Mouse (Mus musculus): ENCODE data around the gene Kdelc2. TPM values are rescaled to one million over a fixed set of nuclear protein-coding genes. Genes with fewer than 3 reads are reported as not detected.

The Kdelc2 gene
- polyA plus RNA-seq, 1 experiment from 2014 or later, result 19.3 TPM

GRCm38 (mm10) chr9:53408548-53408947 is 24.7 kb downstream of the Kdelc2 start:
- no peak overlapping the region for H3K4me2 ChIP-seq
- H3K9ac ChIP-seq (ENCODE audit: low read depth, low read length), result no peak overlapping the region
- no peaks in the 10 kb centered on the region for H3K36me3 ChIP-seq (ENCODE audit: control insufficient read depth, insufficient read depth, low read length)
- 77% methylated on average over 4 of the region's 4 CpGs for WGBS (ENCODE audit: insufficient replicate concordance)
- H3K4me3 ChIP-seq (ENCODE audit: low read depth, low read length), result no peak overlapping the region
- no peak for ATAC-seq (replicated peaks; ENCODE audit: insufficient number of reproducible peaks, low FRiP score, low TSS enrichment)
- no peaks in the 10 kb centered on the region for H3K9me3 ChIP-seq (replicated peaks; ENCODE audit: control insufficient read depth, low read length)
- no peaks in the 10 kb centered on the region for H3K27me3 ChIP-seq (ENCODE audit: control insufficient read depth, insufficient read depth, low read length)
- peaks cover 2% of the 10 kb centered on the region; the same call in 1 of the 2 replicates for H3K4me1 ChIP-seq (ENCODE audit: control insufficient read depth, insufficient read depth, low read length)
- no peak overlapping the region for H3K27ac ChIP-seq (ENCODE audit: low read depth, low read length)

GRCm38 (mm10) chr9:53408953-53409361 is 25.1 kb downstream of the Kdelc2 start:
- Histone ChIP-seq H3K9me3 (replicated peaks; ENCODE audit: control insufficient read depth, low read length) (no peaks in the 10 kb centered on the region), H3K4me3 (ENCODE audit: low read depth, low read length) (no peak overlapping the region), H3K27ac (ENCODE audit: low read depth, low read length) (no peak overlapping the region), H3K9ac (ENCODE audit: low read depth, low read length) (no peak overlapping the region), H3K36me3 (ENCODE audit: control insufficient read depth, insufficient read depth, low read length) (no peaks in the 10 kb centered on the region), H3K4me2 (no peak overlapping the region), H3K27me3 (ENCODE audit: control insufficient read depth, insufficient read depth, low read length) (no peaks in the 10 kb centered on the region), H3K4me1 (ENCODE audit: control insufficient read depth, insufficient read depth, low read length) (peaks cover 2% of the 10 kb centered on the region; the same call in 1 of the 2 replicates)
- WGBS (ENCODE audit: insufficient replicate concordance), result 65% methylated on average over 2 of the region's 2 CpGs
- ATAC-seq (replicated peaks; ENCODE audit: insufficient number of reproducible peaks, low FRiP score, low TSS enrichment), result no peak

GRCm38 (mm10) chr9:53409427-53409826 is 25.6 kb downstream of the Kdelc2 start:
- Histone ChIP-seq H3K36me3 (ENCODE audit: control insufficient read depth, insufficient read depth, low read length) (no peaks in the 10 kb centered on the region), H3K4me1 (ENCODE audit: control insufficient read depth, insufficient read depth, low read length) (peaks cover 2% of the 10 kb centered on the region; the same call in 1 of the 2 replicates), H3K27ac (ENCODE audit: low read depth, low read length) (no peak overlapping the region), H3K9ac (ENCODE audit: low read depth, low read length) (no peak overlapping the region), H3K9me3 (replicated peaks; ENCODE audit: control insufficient read depth, low read length) (no peaks in the 10 kb centered on the region), H3K4me3 (ENCODE audit: low read depth, low read length) (no peak overlapping the region), H3K4me2 (no peak overlapping the region), H3K27me3 (ENCODE audit: control insufficient read depth, insufficient read depth, low read length) (no peaks in the 10 kb centered on the region)
- ATAC-seq (replicated peaks; ENCODE audit: insufficient number of reproducible peaks, low FRiP score, low TSS enrichment), result no peak
- whole genome bisulfite sequencing (ENCODE audit: insufficient replicate concordance), result 79% methylated on average over 3 of the region's 3 CpGs

GRCm38 (mm10) chr9:53422133-53422896 is 38.5 kb downstream of the Kdelc2 start:
- no peaks in the 10 kb centered on the region for H3K36me3 ChIP-seq (ENCODE audit: control insufficient read depth, insufficient read depth, low read length)
- no peaks in the 10 kb centered on the region for H3K27me3 ChIP-seq (ENCODE audit: control insufficient read depth, insufficient read depth, low read length)
- no peak overlapping the region for H3K27ac ChIP-seq (ENCODE audit: low read depth, low read length)
- H3K9ac ChIP-seq (ENCODE audit: low read depth, low read length), result no peak overlapping the region
- H3K9me3 ChIP-seq (replicated peaks; ENCODE audit: control insufficient read depth, low read length), result no peaks in the 10 kb centered on the region
- H3K4me3 ChIP-seq (ENCODE audit: low read depth, low read length), result no peak overlapping the region
- no peak overlapping the region; the same call in 1 of the 2 replicates for H3K4me2 ChIP-seq
- H3K4me1 ChIP-seq (ENCODE audit: control insufficient read depth, insufficient read depth, low read length), result no peaks in the 10 kb centered on the region
- 49% methylated on average over 9 of the region's 9 CpGs for WGBS (ENCODE audit: insufficient replicate concordance)
- no peak for ATAC-seq (replicated peaks; ENCODE audit: insufficient number of reproducible peaks, low FRiP score, low TSS enrichment)

- Histone ChIP-seq H3K4me3 (ENCODE audit: low read depth, low read length) (no peak overlapping the region), H3K36me3 (ENCODE audit: control insufficient read depth, insufficient read depth, low read length) (no peaks in the 10 kb centered on the region), H3K9me3 (replicated peaks; ENCODE audit: control insufficient read depth, low read length) (no peaks in the 10 kb centered on the region), H3K4me2 (no peak overlapping the region), H3K27ac (ENCODE audit: low read depth, low read length) (no peak overlapping the region), H3K9ac (ENCODE audit: low read depth, low read length) (no peak overlapping the region), H3K4me1 (ENCODE audit: control insufficient read depth, insufficient read depth, low read length) (no peaks in the 10 kb centered on the region), H3K27me3 (ENCODE audit: control insufficient read depth, insufficient read depth, low read length) (no peaks in the 10 kb centered on the region)
- WGBS (ENCODE audit: insufficient replicate concordance), result 88% methylated on average over 3 of the region's 3 CpGs
- no peak for ATAC-seq (replicated peaks; ENCODE audit: insufficient number of reproducible peaks, low FRiP score, low TSS enrichment)
Measured at GRCm38 (mm10) chr9:53426726-53427125, 42.9 kb downstream of the Kdelc2 start.

GRCm38 (mm10) chr9:53427638-53428037 is 43.8 kb downstream of the Kdelc2 start:
- Histone ChIP-seq H3K4me2 (no peak overlapping the region), H3K27me3 (ENCODE audit: control insufficient read depth, insufficient read depth, low read length) (no peaks in the 10 kb centered on the region), H3K4me1 (ENCODE audit: control insufficient read depth, insufficient read depth, low read length) (no peaks in the 10 kb centered on the region), H3K9me3 (replicated peaks; ENCODE audit: control insufficient read depth, low read length) (no peaks in the 10 kb centered on the region), H3K4me3 (ENCODE audit: low read depth, low read length) (no peak overlapping the region), H3K9ac (ENCODE audit: low read depth, low read length) (no peak overlapping the region), H3K27ac (ENCODE audit: low read depth, low read length) (no peak overlapping the region), H3K36me3 (ENCODE audit: control insufficient read depth, insufficient read depth, low read length) (no peaks in the 10 kb centered on the region)
- ATAC-seq (replicated peaks; ENCODE audit: insufficient number of reproducible peaks, low FRiP score, low TSS enrichment), result no peak
- WGBS (ENCODE audit: insufficient replicate concordance), result 72% methylated on average over 3 of the region's 3 CpGs

- Histone ChIP-seq H3K4me1 (ENCODE audit: control insufficient read depth, insufficient read depth, low read length) (no peaks in the 10 kb centered on the region), H3K9ac (ENCODE audit: low read depth, low read length) (no peak overlapping the region), H3K36me3 (ENCODE audit: control insufficient read depth, insufficient read depth, low read length) (no peaks in the 10 kb centered on the region; the same call in 1 of the 2 replicates), H3K9me3 (replicated peaks; ENCODE audit: control insufficient read depth, low read length) (no peaks in the 10 kb centered on the region), H3K4me2 (no peak overlapping the region), H3K27ac (ENCODE audit: low read depth, low read length) (no peak overlapping the region), H3K27me3 (ENCODE audit: control insufficient read depth, insufficient read depth, low read length) (no peaks in the 10 kb centered on the region), H3K4me3 (ENCODE audit: low read depth, low read length) (no peak overlapping the region)
- 79% methylated on average over 14 of the region's 14 CpGs for WGBS (ENCODE audit: insufficient replicate concordance)
- ATAC-seq (replicated peaks; ENCODE audit: insufficient number of reproducible peaks, low FRiP score, low TSS enrichment), result no peak
Measured at GRCm38 (mm10) chr9:53435830-53436570, 52.2 kb downstream of the Kdelc2 start.

- ATAC-seq (replicated peaks; ENCODE audit: insufficient number of reproducible peaks, low FRiP score, low TSS enrichment), result no peak
- no peak overlapping the region for H3K4me3 ChIP-seq (ENCODE audit: low read depth, low read length)
- no peak overlapping the region for H3K9ac ChIP-seq (ENCODE audit: low read depth, low read length)
- WGBS (ENCODE audit: insufficient replicate concordance), result 85% methylated on average over 1 of the region's 1 CpGs
- peaks cover 5% of the 10 kb centered on the region for H3K36me3 ChIP-seq (ENCODE audit: control insufficient read depth, insufficient read depth, low read length)
- H3K4me1 ChIP-seq (ENCODE audit: control insufficient read depth, insufficient read depth, low read length), result no peaks in the 10 kb centered on the region
- H3K9me3 ChIP-seq (replicated peaks; ENCODE audit: control insufficient read depth, low read length), result no peaks in the 10 kb centered on the region
- no peak overlapping the region for H3K4me2 ChIP-seq
- H3K27me3 ChIP-seq (ENCODE audit: control insufficient read depth, insufficient read depth, low read length), result no peaks in the 10 kb centered on the region
- H3K27ac ChIP-seq (ENCODE audit: low read depth, low read length), result no peak overlapping the region
Measured at GRCm38 (mm10) chr9:53450609-53451008, 66.8 kb downstream of the Kdelc2 start.

All from heart, embryonic 11.5 days (tissue).